Mouse (Mus musculus) kidney, postnatal 0 days (tissue): Measurements from ENCODE around the gene Slc25a1. TPM values are rescaled to one million over a fixed set of nuclear protein-coding genes. Genes with fewer than 3 reads are reported as not detected.

Experiments
- ATAC-seq: fragments of 200-750 bp; cut with Nextera tagmentation; replicated peaks from 2 replicates; pipeline ENCODE4 v1.8.0; 2017; ENCODE audit warnings: low read depth, moderate number of reproducible peaks, moderate TSS enrichment, moderate library complexity; ENCODE audit not compliant: low FRiP score
- DNase-seq: peaks from one replicate; pipeline ENCODE4 v3.0.0-alpha.2; 2016; ENCODE audit warnings: low spot score
- H3K27ac ChIP-seq: fragments of 300-500 bp; sonication (generic); 2 replicates; pipeline ENCODE4 v1.5.1; 2014; ENCODE audit warnings: mild to moderate bottlenecking
- H3K27me3 ChIP-seq: fragments of 300-500 bp; sonication (generic); 2 replicates; pipeline ENCODE4 v1.6.1; 2014; ENCODE audit warnings: low read length, mixed read lengths; ENCODE audit not compliant: insufficient read depth
- H3K36me3 ChIP-seq: fragments of 300-500 bp; sonication (generic); 2 replicates; pipeline ENCODE4 v1.6.1; 2014; ENCODE audit warnings: low read length, mixed read lengths; ENCODE audit not compliant: insufficient read depth
- H3K4me1 ChIP-seq: fragments of 300-500 bp; sonication (generic); replicated peaks from 2 replicates; pipeline ENCODE4 v1.6.1; 2014; ENCODE audit warnings: antibody characterized with exemption, low read length, mixed read lengths; ENCODE audit not compliant: insufficient read depth
- H3K4me2 ChIP-seq: fragments of 300-500 bp; sonication (generic); 2 replicates; pipeline ENCODE4 v1.6.1; 2014; ENCODE audit warnings: mild to moderate bottlenecking, low read length, moderate library complexity, mixed read lengths
- H3K4me3 ChIP-seq: fragments of 300-500 bp; sonication (generic); replicated peaks from 2 replicates; pipeline ENCODE4 v1.5.1; 2014; ENCODE audit warnings: low read depth, low read length
- H3K9ac ChIP-seq: fragments of 300-500 bp; sonication (generic); 2 replicates; pipeline ENCODE4 v1.6.1; 2014; ENCODE audit warnings: low read depth, low read length
- H3K9me3 ChIP-seq: fragments of 300-500 bp; sonication (generic); replicated peaks from 2 replicates; pipeline ENCODE4 v1.6.1; 2016; ENCODE audit warnings: low read length, inconsistent platforms, mixed read lengths
- CTCF ChIP-seq: IDR thresholded peaks from 2 replicates; pipeline ENCODE4 v1.5.1; 2016; ENCODE audit warnings: antibody characterized with exemption, low read depth, mild to moderate bottlenecking, moderate library complexity
- WGBS: fragments of 180-500 bp; shearing (Covaris S2); extraction: QIAGEN DNeasy Blood & Tissue Kit; methylation state at CpG from one replicate; pipeline ENCODE4 v1.1.7; 2014; 5-methylcytosine and 5-hydroxymethylcytosine counted together
- polyA plus RNA-seq: library from polyadenylated mRNA; unstranded; fragments of >200 nt; fragmentation: Nextera tagmentation; extraction: Ambion mirVana; gene quantifications from 2 replicates; pipeline ENCODE4 v1.2.1, GENCODE M21; 2015

Slc25a1 gene
- polyA plus RNA-seq, 1 experiment from 2014 or later, result 116 TPM

DNA sequence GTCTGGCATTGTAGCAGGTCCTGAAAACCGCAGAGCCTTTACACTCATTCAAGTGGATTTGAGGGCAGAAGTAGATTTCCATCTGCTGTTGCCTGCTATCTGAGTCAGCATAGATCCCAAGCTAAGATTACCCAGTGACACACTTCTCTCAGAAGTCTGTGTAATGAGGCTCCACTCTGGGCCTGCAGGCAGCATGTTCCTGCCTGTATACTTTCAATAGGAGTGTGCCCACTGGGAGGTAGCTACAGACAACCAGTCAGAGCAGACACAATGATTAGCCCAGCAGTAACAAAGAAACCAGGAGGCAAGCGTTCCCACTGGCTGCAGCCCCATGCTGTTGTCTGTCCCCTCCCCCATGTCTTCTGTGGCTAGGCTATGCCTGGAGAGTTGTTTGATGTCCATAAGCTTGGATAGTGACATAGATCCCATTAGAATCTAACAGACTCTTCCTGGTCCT, 21.4 kb upstream of the Slc25a1 start:
- DNase-seq, result no peak
- H3K4me2 ChIP-seq, result no peak overlapping the region
- no peaks in the 10 kb centered on the region for H3K9me3 ChIP-seq
- H3K4me3 ChIP-seq, result no peak overlapping the region
- 31% methylated on average over 2 of the region's 2 CpGs for WGBS
- H3K36me3 ChIP-seq, result no peaks in the 10 kb centered on the region
- no peak for TF ChIP-seq CTCF
- ATAC-seq, result no peak
- H3K9ac ChIP-seq, result no peak overlapping the region
- no peaks in the 10 kb centered on the region for H3K4me1 ChIP-seq
- no peak overlapping the region for H3K27ac ChIP-seq
- H3K27me3 ChIP-seq, result no peaks in the 10 kb centered on the region

DNA sequence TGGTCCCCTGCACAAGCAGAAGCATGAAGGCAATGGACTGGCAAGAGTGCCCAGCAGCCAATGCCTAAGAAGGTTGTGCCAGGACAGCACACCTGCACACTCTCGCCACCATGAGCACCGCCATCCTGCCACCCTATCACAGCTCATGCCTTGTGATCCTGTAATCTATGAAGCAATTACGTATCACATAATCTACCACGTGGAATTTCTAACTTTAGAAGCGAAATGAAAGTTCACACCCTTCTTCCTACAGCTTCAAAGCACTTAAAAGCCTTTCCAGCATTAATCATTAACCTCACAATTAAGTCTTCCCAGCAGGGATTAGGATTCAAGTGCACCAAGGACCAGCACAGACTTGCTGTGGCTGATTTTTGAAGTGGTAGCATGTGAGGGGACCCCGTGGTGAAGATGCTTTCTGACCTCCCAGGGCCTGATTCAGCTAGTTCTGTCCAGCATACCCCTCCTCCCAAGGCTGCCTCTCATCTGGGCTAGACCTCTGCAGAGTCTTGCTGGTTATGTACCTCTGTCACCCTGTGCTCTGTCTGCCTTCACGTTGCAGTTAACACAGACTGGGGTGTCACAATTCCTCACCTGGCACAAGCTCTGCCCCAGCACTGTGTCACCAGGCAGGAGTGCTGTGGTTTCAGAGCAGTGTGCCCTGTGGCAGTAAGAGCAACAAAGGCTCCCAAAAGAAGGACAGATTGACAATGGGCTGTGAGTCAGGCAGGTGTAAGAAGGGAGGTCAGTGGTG, 17.2 kb upstream of the Slc25a1 start:
- Histone ChIP-seq H3K4me2 (no peak overlapping the region), H3K9me3 (no peaks in the 10 kb centered on the region), H3K27ac (peak overlapping the region; percentile 71), H3K4me3 (no peak overlapping the region), H3K27me3 (no peaks in the 10 kb centered on the region), H3K4me1 (no peaks in the 10 kb centered on the region), H3K36me3 (no peaks in the 10 kb centered on the region), H3K9ac (no peak overlapping the region)
- DNase-seq (peak; percentile 28), ATAC-seq (peak; percentile 89)
- TF ChIP-seq CTCF, result no peak
- WGBS, result 39% methylated on average over 7 of the region's 7 CpGs

DNA sequence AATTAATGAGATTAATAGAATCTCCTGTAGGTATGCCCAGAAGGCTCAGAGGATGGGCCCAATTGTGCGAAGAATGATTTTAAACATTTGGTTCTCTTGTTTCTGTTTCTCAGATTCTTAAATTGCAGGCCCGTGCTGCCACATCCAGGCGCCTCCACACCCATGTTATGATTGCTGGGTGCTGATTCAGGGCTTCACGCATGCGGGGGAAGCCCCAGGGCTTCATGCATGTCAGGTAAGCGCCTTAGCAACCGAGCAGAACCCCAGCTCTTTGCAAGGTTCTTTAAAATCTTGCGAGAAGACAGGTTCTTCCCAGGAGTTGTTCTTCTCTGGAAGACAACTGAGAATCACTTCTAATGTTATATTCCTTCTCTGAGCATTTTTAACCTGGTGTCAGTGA, 15.4 kb upstream of the Slc25a1 start:
- no peak overlapping the region for H3K4me3 ChIP-seq
- no peaks in the 10 kb centered on the region for H3K27me3 ChIP-seq
- no peaks in the 10 kb centered on the region for H3K4me1 ChIP-seq
- no peak for TF ChIP-seq CTCF
- H3K9ac ChIP-seq, result no peak overlapping the region
- H3K4me2 ChIP-seq, result no peak overlapping the region
- DNase-seq, result no peak
- H3K9me3 ChIP-seq, result no peaks in the 10 kb centered on the region
- WGBS, result 62% methylated on average over 8 of the region's 8 CpGs
- no peaks in the 10 kb centered on the region for H3K36me3 ChIP-seq
- ATAC-seq, result no peak
- H3K27ac ChIP-seq, result no peak overlapping the region

DNA sequence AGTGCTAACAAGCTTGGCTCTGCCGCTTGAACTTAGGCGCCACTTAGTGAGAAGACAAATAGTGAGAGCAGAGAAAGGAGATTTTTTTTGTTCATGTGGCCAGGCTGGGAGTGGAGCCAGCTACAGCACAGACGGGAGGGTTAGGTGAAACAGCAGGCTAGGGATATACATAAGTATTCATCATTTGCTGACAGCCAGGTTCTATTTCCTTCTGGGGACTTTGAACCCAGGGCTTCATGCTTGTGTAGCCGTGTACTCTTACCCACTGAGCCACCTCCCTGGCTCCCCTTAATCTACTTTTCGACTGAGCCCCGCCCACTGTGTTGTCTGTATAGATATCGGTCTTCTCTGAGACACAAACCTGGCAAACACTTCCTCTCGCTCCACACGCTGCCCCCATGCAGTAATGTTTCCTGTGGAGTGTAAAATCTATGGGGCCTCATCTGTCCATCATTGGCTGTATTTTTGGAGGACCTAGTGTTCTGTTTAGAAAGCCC, 11.3 kb upstream of the Slc25a1 start:
- H3K36me3 ChIP-seq, result no peaks in the 10 kb centered on the region
- H3K27ac ChIP-seq, result no peak overlapping the region
- H3K4me3 ChIP-seq, result no peak overlapping the region
- no peaks in the 10 kb centered on the region for H3K27me3 ChIP-seq
- DNase-seq (no peak), ATAC-seq (peak; percentile 69)
- H3K9ac ChIP-seq, result no peak overlapping the region
- WGBS, result 57% methylated on average over 9 of the region's 9 CpGs
- TF ChIP-seq CTCF, result no peak
- no peak overlapping the region for H3K4me2 ChIP-seq
- H3K4me1 ChIP-seq, result no peaks in the 10 kb centered on the region
- no peaks in the 10 kb centered on the region for H3K9me3 ChIP-seq

DNA sequence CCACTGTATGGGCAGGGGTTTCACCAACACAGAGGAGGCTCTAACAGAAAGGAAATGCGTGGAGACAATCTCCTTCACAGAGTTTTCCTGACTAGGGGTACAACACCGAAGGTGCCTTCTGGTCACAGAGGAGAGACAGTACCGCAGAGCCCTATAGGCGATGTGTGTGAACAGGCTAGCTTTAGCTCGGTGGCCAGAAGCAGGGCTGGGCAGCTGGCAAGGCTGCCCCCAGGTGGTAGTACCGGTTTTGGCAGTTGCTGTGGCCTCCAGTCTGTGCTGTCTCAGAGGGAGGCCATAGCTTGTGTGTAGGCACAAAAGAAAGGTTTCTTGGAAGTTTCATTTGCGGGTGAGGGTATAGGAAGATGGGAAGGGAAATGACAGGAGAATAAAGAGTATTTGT, 10.8 kb upstream of the Slc25a1 start:
- peak; percentile 90 for ATAC-seq
- Histone ChIP-seq H3K9me3 (no peaks in the 10 kb centered on the region), H3K36me3 (no peaks in the 10 kb centered on the region), H3K4me3 (no peak overlapping the region), H3K9ac (no peak overlapping the region), H3K4me1 (no peaks in the 10 kb centered on the region), H3K27me3 (no peaks in the 10 kb centered on the region), H3K27ac (no peak overlapping the region), H3K4me2 (no peak overlapping the region)
- peak; percentile 79 for TF ChIP-seq CTCF
- DNase-seq, result peak; percentile 74
- 12% methylated on average over 7 of the region's 7 CpGs for WGBS

DNA sequence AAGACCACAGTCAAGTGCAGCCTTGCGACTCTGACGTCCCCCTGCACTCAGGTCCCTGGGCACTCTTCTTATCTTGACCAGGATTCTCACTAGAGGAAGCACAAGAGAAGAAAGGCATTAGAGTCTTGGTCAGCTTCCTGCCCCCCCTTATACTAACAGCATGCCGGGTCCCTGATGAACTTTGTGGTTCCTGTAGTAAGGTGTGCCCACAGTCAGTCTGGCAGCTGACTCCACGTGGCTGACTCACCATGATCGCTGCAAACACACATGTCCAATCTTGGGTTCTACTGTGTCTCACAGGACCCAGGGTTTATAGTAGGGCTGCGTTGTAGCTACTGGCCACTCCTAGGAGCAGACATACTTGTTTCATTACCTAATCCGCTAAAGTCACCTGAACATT, 10.2 kb upstream of the Slc25a1 start:
- Histone ChIP-seq H3K36me3 (no peaks in the 10 kb centered on the region), H3K9ac (no peak overlapping the region), H3K4me2 (no peak overlapping the region), H3K9me3 (no peaks in the 10 kb centered on the region), H3K27ac (no peak overlapping the region), H3K4me3 (no peak overlapping the region), H3K4me1 (no peaks in the 10 kb centered on the region), H3K27me3 (no peaks in the 10 kb centered on the region)
- 81% methylated on average over 7 of the region's 7 CpGs for WGBS
- ATAC-seq (no peak), DNase-seq (no peak)
- TF ChIP-seq CTCF, result no peak
